Mouse (Mus musculus): Measurements from ENCODE around the gene Mapk12. TPM values are rescaled to one million over a fixed set of nuclear protein-coding genes. Genes with fewer than 3 reads are reported as not detected.

Gene Mapk12
- 10.0 and 11.4 TPM in 2 replicates for polyA plus RNA-seq (2016; fragmentation: Nextera tagmentation; extraction: Ambion mirVana)

- no peak within 1 kb of the TSS for H3K27ac ChIP-seq
- ATAC-seq (ENCODE audit: low FRiP score) = peak; percentile 72
- peaks cover 35% of the 10 kb centered on the region for H3K36me3 ChIP-seq
- peak within 1 kb of the TSS; percentile 68 for H3K9ac ChIP-seq
- peak within 1 kb of the TSS; percentile 52 for H3K4me3 ChIP-seq
- H3K9me3 ChIP-seq (replicated peaks) = no peaks in the 10 kb centered on the region
- WGBS = under 1% methylated on average over 21 of the region's 21 CpGs
- H3K4me1 ChIP-seq = peaks cover 23% of the 10 kb centered on the region
- peak within 1 kb of the TSS; percentile 97 for H3K4me2 ChIP-seq (replicated peaks)
- H3K27me3 ChIP-seq = peaks cover 33% of the 10 kb centered on the region
Observed at GRCm38 (mm10) chr15:89140659-89141252, at the start of gene Mapk12. Gene Mapk12 (minus strand): TSS chr15:89140703.

GRCm38 (mm10) chr15:89184937-89185227, 44.4 kb upstream of the Mapk12 start:
- ATAC-seq (ENCODE audit: low FRiP score) = no peak
- Histone ChIP-seq H3K27ac (no peak overlapping the region), H3K4me1 (peaks cover 24% of the 10 kb centered on the region), H3K27me3 (no peaks in the 10 kb centered on the region), H3K9me3 (replicated peaks) (no peaks in the 10 kb centered on the region), H3K4me2 (replicated peaks) (no peak overlapping the region), H3K36me3 (peaks cover 50% of the 10 kb centered on the region), H3K4me3 (no peak overlapping the region), H3K9ac (no peak overlapping the region)
- 85% methylated on average over 5 of the region's 5 CpGs for WGBS

- no peak overlapping the region for H3K4me3 ChIP-seq
- H3K36me3 ChIP-seq = peaks cover 47% of the 10 kb centered on the region
- H3K4me2 ChIP-seq (replicated peaks) = no peak overlapping the region
- H3K27me3 ChIP-seq = no peaks in the 10 kb centered on the region
- no peak for ATAC-seq (ENCODE audit: low FRiP score)
- no peaks in the 10 kb centered on the region for H3K9me3 ChIP-seq (replicated peaks)
- no peak overlapping the region for H3K9ac ChIP-seq
- peaks cover 29% of the 10 kb centered on the region for H3K4me1 ChIP-seq
- 47% methylated on average over 5 of the region's 5 CpGs for WGBS
- 0 out of 2 replicates have a peak overlapping the region, but pooled peaks have one; percentile 23 for H3K27ac ChIP-seq
Observed at GRCm38 (mm10) chr15:89184141-89184936, 43.8 kb upstream of the Mapk12 start.

- Histone ChIP-seq H3K9ac (no peak overlapping the region), H3K36me3 (peaks cover 32% of the 10 kb centered on the region), H3K9me3 (replicated peaks) (no peaks in the 10 kb centered on the region), H3K4me1 (peaks cover 44% of the 10 kb centered on the region), H3K27ac (no peak overlapping the region), H3K4me2 (replicated peaks) (no peak overlapping the region), H3K4me3 (no peak overlapping the region), H3K27me3 (no peaks in the 10 kb centered on the region)
- 82% methylated on average over 5 of the region's 5 CpGs for whole genome bisulfite sequencing
- ATAC-seq (ENCODE audit: low FRiP score) = no peak
Observed at GRCm38 (mm10) chr15:89182842-89183241, 42.3 kb upstream of the Mapk12 start.

GRCm38 (mm10) chr15:89182328-89182741, 41.8 kb upstream of the Mapk12 start:
- H3K4me1 ChIP-seq = peaks cover 49% of the 10 kb centered on the region
- H3K9ac ChIP-seq = no peak overlapping the region
- H3K4me2 ChIP-seq (replicated peaks) = no peak overlapping the region
- H3K27me3 ChIP-seq = no peaks in the 10 kb centered on the region
- H3K9me3 ChIP-seq (replicated peaks) = no peaks in the 10 kb centered on the region
- ATAC-seq (ENCODE audit: low FRiP score) = no peak
- WGBS = 49% methylated on average over 6 of the region's 6 CpGs
- H3K36me3 ChIP-seq = peaks cover 26% of the 10 kb centered on the region
- no peak overlapping the region for H3K4me3 ChIP-seq
- 0 out of 2 replicates have a peak overlapping the region, but pooled peaks have one; percentile 35 for H3K27ac ChIP-seq

- Histone ChIP-seq H3K27me3 (no peaks in the 10 kb centered on the region), H3K4me2 (replicated peaks) (peak overlapping the region; percentile 93), H3K9ac (no peak overlapping the region), H3K4me1 (peaks cover 55% of the 10 kb centered on the region), H3K36me3 (peaks cover 20% of the 10 kb centered on the region), H3K9me3 (replicated peaks) (no peaks in the 10 kb centered on the region), H3K27ac (0 out of 2 replicates have a peak overlapping the region, but pooled peaks have one; percentile 35), H3K4me3 (no peak overlapping the region)
- 82% methylated on average over 10 of the region's 10 CpGs for WGBS
- ATAC-seq (ENCODE audit: low FRiP score) = no peak
Observed at GRCm38 (mm10) chr15:89181561-89182270, 41.2 kb upstream of the Mapk12 start.

GRCm38 (mm10) chr15:89180571-89181229, 40.2 kb upstream of the Mapk12 start, which contains the start of gene Plxnb2:
Gene Plxnb2 (minus strand): TSS chr15:89180788.
- Histone ChIP-seq H3K36me3 (peaks cover 10% of the 10 kb centered on the region), H3K4me1 (peaks cover 64% of the 10 kb centered on the region), H3K9ac (peak within 1 kb of the TSS; percentile 95), H3K27ac (peak within 1 kb of the TSS; percentile 96), H3K27me3 (no peaks in the 10 kb centered on the region), H3K4me3 (peak within 1 kb of the TSS; percentile 80), H3K4me2 (replicated peaks) (peak within 1 kb of the TSS; percentile 93), H3K9me3 (replicated peaks) (no peaks in the 10 kb centered on the region)
- WGBS = under 1% methylated on average over 65 of the region's 72 CpGs
- peak; percentile 90 for ATAC-seq (ENCODE audit: low FRiP score)

GRCm38 (mm10) chr15:89180081-89180541, 39.6 kb upstream of the Mapk12 start:
- Histone ChIP-seq H3K9ac (peak overlapping the region; percentile 95), H3K4me3 (peak overlapping the region; percentile 80), H3K27me3 (no peaks in the 10 kb centered on the region), H3K4me2 (replicated peaks) (peak overlapping the region; percentile 93), H3K9me3 (replicated peaks) (no peaks in the 10 kb centered on the region), H3K4me1 (peaks cover 70% of the 10 kb centered on the region), H3K27ac (peak overlapping the region; percentile 96), H3K36me3 (peaks cover 4% of the 10 kb centered on the region; the same call in 1 of the 2 replicates)
- WGBS = under 1% methylated on average over 26 of the region's 26 CpGs
- ATAC-seq (ENCODE audit: low FRiP score) = no peak; the same call in 1 of the 2 replicates

- Histone ChIP-seq H3K9ac (peak overlapping the region; percentile 95), H3K36me3 (peaks cover under 1% of the 10 kb centered on the region; the same call in 1 of the 2 replicates), H3K27me3 (no peaks in the 10 kb centered on the region), H3K4me1 (peaks cover 75% of the 10 kb centered on the region), H3K4me3 (peak overlapping the region; percentile 80), H3K4me2 (replicated peaks) (peak overlapping the region; percentile 93), H3K9me3 (replicated peaks) (no peaks in the 10 kb centered on the region), H3K27ac (peak overlapping the region; percentile 96)
- ATAC-seq (ENCODE audit: low FRiP score) = no peak
- under 1% methylated on average over 6 of the region's 6 CpGs for WGBS
Observed at GRCm38 (mm10) chr15:89179630-89179964, 39.1 kb upstream of the Mapk12 start.

- Histone ChIP-seq H3K36me3 (no peaks in the 10 kb centered on the region), H3K4me3 (peak overlapping the region; percentile 80), H3K27me3 (no peaks in the 10 kb centered on the region), H3K4me2 (replicated peaks) (peak overlapping the region; percentile 93), H3K9ac (peak overlapping the region; percentile 95), H3K27ac (peak overlapping the region; percentile 96), H3K4me1 (peaks cover 77% of the 10 kb centered on the region), H3K9me3 (replicated peaks) (no peaks in the 10 kb centered on the region)
- 2% methylated on average over 16 of the region's 16 CpGs for WGBS
- no peak for ATAC-seq (ENCODE audit: low FRiP score)
Observed at GRCm38 (mm10) chr15:89178954-89179629, 38.6 kb upstream of the Mapk12 start.

GRCm38 (mm10) chr15:89178260-89178860, 37.9 kb upstream of the Mapk12 start:
- no peak for ATAC-seq (ENCODE audit: low FRiP score)
- Histone ChIP-seq H3K4me3 (peak overlapping the region; percentile 80), H3K27me3 (no peaks in the 10 kb centered on the region), H3K27ac (no peak overlapping the region), H3K4me1 (peaks cover 81% of the 10 kb centered on the region), H3K9me3 (replicated peaks) (no peaks in the 10 kb centered on the region), H3K9ac (peak overlapping the region; percentile 95; the same call in 1 of the 2 replicates), H3K36me3 (no peaks in the 10 kb centered on the region), H3K4me2 (replicated peaks) (peak overlapping the region; percentile 93)
- WGBS = 73% methylated on average over 7 of the region's 7 CpGs

All from hindbrain, embryonic 12.5 days (tissue).